ENCODE assay signal across 18 mouse cellular contexts in genomic region chr13:34244186-34244585, GRCm38 (mm10).
DNase-seq lines count a peak whose midpoint lies in the region; ATAC-seq lines count a peak whose summit lies in the region.
"Had no signal": no experiment of that assay in that cellular context is flagged by ENCODE, and none has a peak within 500 bp of the region (broad histone marks: within the 10 kb centered on the region; RNA-seq: fewer than 3 reads in every experiment).

No protein-coding gene starts in this region.

- H3K27ac ChIP-seq in neural tube, embryonic 11.5 days (ENCODE audit: low read depth, low read length) = no peak overlapping the region
- H3K27ac ChIP-seq: embryonic facial prominence, embryonic 13.5 days; liver, embryonic 15.5 days had no signal

- no peaks in the 10 kb centered on the region for H3K9me3 ChIP-seq in neural tube, embryonic 11.5 days (ENCODE audit: control insufficient read depth, low read length)
- H3K9me3 ChIP-seq: embryonic facial prominence, embryonic 13.5 days; liver, embryonic 15.5 days had no signal

- no peak for ATAC-seq in neural tube, embryonic 11.5 days (ENCODE audit: insufficient read depth, low FRiP score, low TSS enrichment)
- ATAC-seq: inflammation-experienced regulatory T-cells, adult 6 months; lung, postnatal 0 days had no signal

- 13% methylated on average over 1 of the region's 1 CpGs for WGBS in neural tube, embryonic 11.5 days

- peak; percentile 47 for DNase-seq in cerebellum, adult 9-10 months
- DNase-seq in cerebellum, postnatal 25 days = no peak
- DNase-seq in layer of hippocampus, adult 11-12 months (ENCODE audit: low spot score) = peak; percentile 27
- DNase-seq in layer of hippocampus, postnatal 10 days (ENCODE audit: low spot score in 2 of 2) = no peak
- DNase-seq in neural tube, embryonic 11.5 days (ENCODE audit: low spot score) = peak; percentile 25
- DNase-seq in neural tube, embryonic 10.5 days (ENCODE audit: extremely low spot score, low spot score) = no peak
- peak; percentile 46 for DNase-seq in telencephalon, adult 2 months (ENCODE audit: low read depth, low spot score)
- DNase-seq in spleen, postnatal 14 days (ENCODE audit: low spot score in 2 of 2) = no peak
- DNase-seq: adrenal gland, postnatal 25 days; heart, postnatal 14 days; kidney, postnatal 4 days; right cerebral cortex, postnatal 4 days had no signal

- no peaks in the 10 kb centered on the region for H3K36me3 ChIP-seq in neural tube, embryonic 11.5 days (ENCODE audit: control insufficient read depth, insufficient read depth, low read length)
- H3K36me3 ChIP-seq: embryonic facial prominence, embryonic 13.5 days had no signal

- H3K4me3 ChIP-seq in neural tube, embryonic 11.5 days (ENCODE audit: low read depth, low read length) = no peak overlapping the region
- H3K4me3 ChIP-seq: embryonic facial prominence, embryonic 13.5 days; liver, embryonic 15.5 days had no signal

- H3K4me2 ChIP-seq in neural tube, embryonic 11.5 days (ENCODE audit: low read depth) = no peak overlapping the region
- H3K4me2 ChIP-seq: embryonic facial prominence, embryonic 13.5 days; heart, embryonic 11.5 days; liver, embryonic 15.5 days had no signal

- peaks cover 32% of the 10 kb centered on the region for H3K4me1 ChIP-seq in neural tube, embryonic 11.5 days (ENCODE audit: control insufficient read depth, insufficient read depth, low read length)

- no peaks in the 10 kb centered on the region for H3K27me3 ChIP-seq in neural tube, embryonic 11.5 days (ENCODE audit: control insufficient read depth, insufficient read depth, low read length)
- H3K27me3 ChIP-seq: CH12.LX; embryonic facial prominence, embryonic 13.5 days; liver, embryonic 15.5 days had no signal

- H3K9ac ChIP-seq in neural tube, embryonic 11.5 days (ENCODE audit: low read length) = no peak overlapping the region
- H3K9ac ChIP-seq: embryonic facial prominence, embryonic 13.5 days; liver, embryonic 15.5 days had no signal

Comparison
In these comparisons a context has a peak if more than half of its experiments do, and no peak if none do; other contexts are left out.
1. DNase-seq: peak in cerebellum, adult 9-10 months (single experiment), layer of hippocampus, adult 11-12 months (single experiment), neural tube, embryonic 11.5 days (single experiment) and telencephalon, adult 2 months (single experiment); none in cerebellum, postnatal 25 days (0 of 2), layer of hippocampus, postnatal 10 days (0 of 2), neural tube, embryonic 10.5 days (single experiment) and spleen, postnatal 14 days (0 of 2).